Mouse (Mus musculus) cerebellum, adult 2 months (tissue): Measurements from ENCODE around the gene Usp24. TPM values are rescaled to one million over a fixed set of nuclear protein-coding genes. Genes with fewer than 3 reads are reported as not detected.

ENCODE experiments used
- DNase-seq, 2 experiments: peaks; one replicate each; pipeline ENCODE4 v3.0.0; 2021
- H3K27ac ChIP-seq: fragments of 200-500 bp; 2 replicates; pipeline ENCODE4 v1.5.1; 2012; ENCODE audit warnings: low read length, control low read depth, inconsistent platforms; ENCODE audit not compliant: insufficient read depth
- H3K27me3 ChIP-seq: fragments of 200-500 bp; 2 replicates; pipeline ENCODE4 v1.6.1; 2012; ENCODE audit warnings: inconsistent platforms, mild to moderate bottlenecking, low read length, moderate library complexity; ENCODE audit not compliant: control insufficient read depth, insufficient read depth
- H3K4me1 ChIP-seq: fragments of 200-500 bp; 2 replicates; pipeline ENCODE4 v1.6.1; 2011; ENCODE audit warnings: low read length; ENCODE audit not compliant: control insufficient read depth, insufficient read depth
- H3K4me3 ChIP-seq: fragments of 200-500 bp; replicated peaks from 2 replicates; pipeline ENCODE3; 2011; ENCODE audit warnings: mild to moderate bottlenecking, low read depth, low read length, control low read depth; ENCODE audit not compliant: insufficient read depth
- CTCF ChIP-seq: fragments of 200-500 bp; IDR thresholded peaks from 2 replicates; pipeline ENCODE4 v1.5.1; 2011; ENCODE audit warnings: low read depth, mild to moderate bottlenecking, control low read depth, low read length, moderate library complexity, borderline replicate concordance; ENCODE audit not compliant: insufficient read depth
- POLR2A ChIP-seq: fragments of 200-500 bp; IDR thresholded peaks from 2 replicates; pipeline ENCODE4 v1.6.1; 2011; ENCODE audit warnings: low read length, control low read depth, borderline replicate concordance; ENCODE audit not compliant: insufficient read depth
- WGBS: fragments of 180-500 bp; shearing (Covaris S2); methylation state at CpG from one replicate; pipeline ENCODE4 v1.1.7; 2018; 5-methylcytosine and 5-hydroxymethylcytosine counted together
- polyA plus RNA-seq: library from polyadenylated mRNA; depleted of rRNA; stranded (reverse); fragments of >200 nt; gene quantifications from 2 replicates; pipeline ENCODE4 v1.2.3, GENCODE M21; 2012

Usp24 gene
- polyA plus RNA-seq, 1 experiment, result 22.4 TPM

DNA sequence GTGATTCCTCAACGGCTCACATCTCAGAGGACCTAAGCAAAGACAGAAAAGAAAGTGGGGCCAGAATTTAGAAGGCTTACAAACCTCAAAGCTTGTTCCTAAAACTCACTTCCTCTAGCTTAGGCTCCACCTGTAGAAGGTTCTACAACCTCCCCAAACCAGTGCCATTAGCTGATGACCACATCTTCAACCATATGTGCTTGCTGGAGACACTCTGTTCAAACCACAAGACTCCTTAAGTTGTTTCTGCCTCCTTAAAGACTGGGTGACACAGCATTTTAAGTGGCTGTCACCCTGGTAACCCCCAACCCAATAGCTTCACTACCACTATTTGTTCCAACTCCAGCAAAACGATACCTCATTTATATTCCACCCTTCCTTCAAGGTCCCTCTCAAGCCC lies 25.8 kb upstream of the Usp24 start:
- 69% methylated on average over 2 of the region's 2 CpGs for WGBS

DNA sequence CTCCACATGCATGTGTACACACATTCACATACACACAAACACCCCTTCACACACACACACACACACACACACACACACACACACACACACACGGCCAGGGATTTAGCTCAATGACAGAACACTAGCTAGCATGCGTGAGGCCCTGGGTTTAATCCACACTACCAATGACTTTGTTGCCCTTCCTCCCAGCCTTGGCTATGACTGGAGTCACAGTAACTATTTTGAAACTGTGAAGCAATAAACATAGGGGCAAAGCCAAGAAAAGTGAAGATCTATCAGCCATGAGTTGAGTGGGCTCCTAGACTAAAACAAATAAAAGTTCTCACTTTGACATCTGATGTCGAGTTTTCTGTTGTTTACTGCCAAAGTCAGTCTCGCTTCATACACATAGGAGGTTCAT lies 23.2 kb upstream of the Usp24 start:
- H3K27ac ChIP-seq, result no peak overlapping the region
- H3K27me3 ChIP-seq, result no peaks in the 10 kb centered on the region
- TF ChIP-seq CTCF, result no peak
- TF ChIP-seq POLR2A, result no peak
- no peak for DNase-seq
- no peak overlapping the region for H3K4me3 ChIP-seq
- WGBS, result 86% methylated on average over 4 of the region's 4 CpGs
- no peaks in the 10 kb centered on the region for H3K4me1 ChIP-seq

More for the DNA sequence above, 25.8 kb upstream of the Usp24 start:
- no peak overlapping the region for H3K27ac ChIP-seq
- H3K4me3 ChIP-seq, result no peak overlapping the region
- DNase-seq, result no peak
- no peaks in the 10 kb centered on the region for H3K4me1 ChIP-seq
- no peak for TF ChIP-seq POLR2A
- no peak for TF ChIP-seq CTCF
- H3K27me3 ChIP-seq, result no peaks in the 10 kb centered on the region

DNA sequence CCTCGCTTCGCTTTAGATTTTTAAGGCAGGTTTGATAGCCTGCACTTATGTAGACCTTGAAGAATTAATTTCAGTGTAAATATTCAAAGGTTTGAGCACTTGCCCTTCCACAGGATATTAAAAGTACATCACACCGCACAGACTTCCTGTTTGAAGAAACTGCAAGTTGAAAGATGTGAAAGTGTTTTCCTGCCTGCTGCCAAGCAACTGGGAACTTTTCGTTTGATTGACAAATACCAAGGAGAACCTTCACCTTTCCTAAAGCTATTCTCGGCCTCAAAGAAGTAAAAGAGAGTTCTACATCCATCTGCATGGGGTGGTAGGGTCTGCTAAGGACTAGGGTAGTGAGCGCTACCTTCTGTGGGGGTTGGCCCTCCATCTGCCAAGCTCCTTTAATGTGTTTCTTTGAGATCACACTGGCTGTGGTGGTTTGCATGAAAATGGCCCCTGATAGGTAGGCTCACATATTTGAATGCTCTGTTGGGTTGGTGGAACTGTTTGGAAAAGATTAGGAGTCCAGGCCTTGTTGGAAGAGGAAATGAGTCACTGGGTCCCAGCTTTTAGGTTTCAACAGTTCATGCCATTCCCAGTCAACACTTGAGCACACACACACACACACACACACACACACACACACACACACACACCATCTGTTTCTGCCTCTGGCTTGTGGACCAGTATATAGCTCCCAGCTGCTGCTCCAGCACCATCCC lies 22.5 kb upstream of the Usp24 start:
- H3K4me1 ChIP-seq, result no peaks in the 10 kb centered on the region
- no peak for DNase-seq
- H3K27ac ChIP-seq, result no peak overlapping the region
- no peak overlapping the region for H3K4me3 ChIP-seq
- no peaks in the 10 kb centered on the region for H3K27me3 ChIP-seq
- WGBS, result 87% methylated on average over 6 of the region's 6 CpGs
- TF ChIP-seq POLR2A, result no peak
- TF ChIP-seq CTCF, result no peak

DNA sequence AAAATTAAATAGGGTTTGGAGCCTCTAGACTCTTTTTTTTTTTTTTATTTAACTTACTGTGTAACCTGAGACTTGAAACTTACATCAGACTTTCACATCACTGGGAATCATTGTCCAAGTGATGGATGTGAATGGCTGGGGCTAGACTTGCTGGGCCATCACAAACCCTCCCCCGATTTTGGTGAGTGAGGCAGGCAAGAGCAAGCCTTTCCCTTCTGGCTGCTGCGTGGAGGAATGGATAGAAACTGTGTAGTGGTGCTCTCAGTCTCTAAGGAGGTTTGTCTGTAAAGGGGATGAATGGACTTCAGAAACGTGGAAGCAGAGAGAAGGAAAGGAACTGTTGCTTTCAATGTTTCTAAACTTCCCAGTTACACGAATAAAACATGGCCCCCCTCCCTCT lies 20.3 kb upstream of the Usp24 start:
- H3K27me3 ChIP-seq, result no peaks in the 10 kb centered on the region
- TF ChIP-seq CTCF (no peak), POLR2A (no peak)
- WGBS, result 73% methylated on average over 4 of the region's 4 CpGs
- no peak overlapping the region for H3K27ac ChIP-seq
- no peak for DNase-seq
- H3K4me1 ChIP-seq, result no peaks in the 10 kb centered on the region
- H3K4me3 ChIP-seq, result no peak overlapping the region

DNA sequence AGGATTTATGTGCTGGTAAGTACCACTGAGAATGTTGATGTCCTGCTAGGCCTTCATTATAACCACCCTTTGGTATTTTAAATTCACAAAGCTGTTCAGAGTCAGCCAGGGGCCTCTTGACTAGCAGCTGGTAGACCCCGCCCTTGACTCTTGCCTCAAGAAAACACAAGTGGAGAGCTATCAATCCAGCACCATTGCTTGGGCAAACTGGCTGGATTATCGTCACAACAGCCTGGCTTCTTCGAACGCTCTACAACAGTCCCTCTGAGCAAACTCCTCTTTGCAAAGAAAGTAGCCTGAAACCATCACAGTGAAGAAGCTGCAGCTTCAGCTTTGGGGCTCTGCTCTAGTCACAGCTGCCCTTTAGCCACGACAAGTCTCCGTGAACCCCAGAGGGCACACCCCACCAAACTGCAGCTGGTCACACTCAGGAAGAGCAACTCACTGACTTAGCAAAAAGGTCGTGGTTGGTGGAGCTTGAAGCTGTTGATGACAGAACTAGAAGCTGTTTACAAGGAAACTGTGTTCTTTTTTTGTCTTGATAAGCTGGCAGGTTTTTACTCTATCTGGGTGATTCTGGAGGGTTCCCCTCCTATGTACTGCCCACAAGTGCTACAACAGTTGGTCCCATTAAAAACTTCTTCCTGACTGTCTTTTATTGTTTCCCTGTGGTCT lies 19.5 kb upstream of the Usp24 start:
- Histone ChIP-seq H3K4me1 (no peaks in the 10 kb centered on the region), H3K27me3 (no peaks in the 10 kb centered on the region), H3K27ac (no peak overlapping the region), H3K4me3 (no peak overlapping the region)
- DNase-seq, result no peak
- WGBS, result 89% methylated on average over 7 of the region's 7 CpGs
- TF ChIP-seq POLR2A (no peak), CTCF (no peak)

DNA sequence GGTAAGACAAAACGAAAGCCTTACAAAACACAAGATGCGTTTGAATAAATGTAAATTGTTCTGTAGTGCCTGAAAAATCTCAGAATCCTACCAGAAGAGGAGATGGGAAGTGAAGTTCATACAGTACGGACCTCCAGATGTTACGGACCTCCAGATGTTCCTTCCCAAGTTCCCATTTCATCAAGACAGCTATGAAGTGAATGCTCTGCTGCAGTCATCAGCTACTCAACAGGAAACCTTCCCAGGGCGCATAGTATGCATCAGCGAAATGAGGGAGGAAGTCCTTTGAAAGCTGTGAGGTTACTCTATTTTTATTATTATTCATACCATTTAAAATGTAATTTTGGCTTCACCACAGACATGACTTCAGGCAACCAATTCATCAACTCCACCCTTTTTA lies 14.7 kb upstream of the Usp24 start:
- no peak overlapping the region for H3K4me3 ChIP-seq
- no peaks in the 10 kb centered on the region for H3K4me1 ChIP-seq
- H3K27me3 ChIP-seq, result no peaks in the 10 kb centered on the region
- 91% methylated on average over 6 of the region's 6 CpGs for WGBS
- DNase-seq, result no peak
- TF ChIP-seq CTCF (no peak), POLR2A (no peak)
- no peak overlapping the region for H3K27ac ChIP-seq

DNA sequence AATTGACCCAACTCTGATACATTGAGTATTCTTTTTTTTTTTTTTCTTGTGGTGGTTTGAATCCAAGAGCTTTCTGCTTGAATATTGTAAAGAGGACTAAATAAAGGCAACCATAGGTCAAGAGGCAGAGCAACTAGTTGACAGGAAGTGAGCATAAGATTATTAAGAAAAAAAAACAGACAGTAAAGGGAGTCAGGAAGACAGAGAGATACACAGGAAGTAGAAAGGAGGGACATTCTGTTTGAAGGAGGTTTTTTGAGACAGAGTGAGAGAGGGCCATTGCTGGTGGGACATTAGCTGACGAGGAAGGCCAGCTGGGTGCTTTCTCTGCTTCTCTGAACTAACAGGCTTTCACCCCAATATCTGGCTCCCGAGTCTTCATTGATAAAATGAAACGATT lies 7.9 kb upstream of the Usp24 start:
- 94% methylated on average over 3 of the region's 3 CpGs for WGBS
- no peak for TF ChIP-seq POLR2A
- DNase-seq, result no peak
- no peak overlapping the region for H3K4me3 ChIP-seq
- H3K27me3 ChIP-seq, result no peaks in the 10 kb centered on the region
- H3K27ac ChIP-seq, result no peak overlapping the region
- no peaks in the 10 kb centered on the region for H3K4me1 ChIP-seq

DNA sequence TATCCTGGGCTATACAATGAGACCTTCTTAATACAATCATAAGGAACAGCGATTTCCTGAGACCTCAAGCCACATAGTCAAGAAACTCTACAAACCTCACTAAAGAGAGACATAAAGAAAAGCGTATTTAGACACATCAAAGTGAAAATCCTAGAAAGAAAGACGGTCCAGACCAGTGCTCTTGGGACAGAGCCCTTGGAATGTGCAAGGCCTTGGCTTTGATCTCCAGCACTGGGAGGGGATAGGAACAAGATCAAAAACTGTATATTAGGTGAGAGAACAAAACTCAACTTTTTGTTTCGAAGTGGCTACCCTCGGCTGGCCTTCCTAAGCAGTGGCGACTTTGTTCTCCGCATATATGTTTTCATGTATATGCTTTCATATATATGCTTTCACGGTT lies 3.4 kb upstream of the Usp24 start:
- TF ChIP-seq CTCF, result no peak
- TF ChIP-seq POLR2A, result no peak
- Histone ChIP-seq H3K27ac (no peak overlapping the region), H3K4me3 (no peak overlapping the region), H3K27me3 (no peaks in the 10 kb centered on the region), H3K4me1 (no peaks in the 10 kb centered on the region)
- WGBS, result 88% methylated on average over 8 of the region's 8 CpGs
- DNase-seq, result no peak
